Mouse (Mus musculus) MEL (cell line): ENCODE measurements around the gene Nos1ap. TPM values are rescaled to one million over a fixed set of nuclear protein-coding genes. Genes with fewer than 3 reads are reported as not detected.

Experiments
- DNase-seq: peaks from one replicate; pipeline ENCODE4 v3.0.0; 2011; ENCODE audit warnings: low read depth, low spot score
- H3K27ac ChIP-seq: 2 replicates; pipeline ENCODE4 v1.5.1; 2012; ENCODE audit warnings: low read depth, mild to moderate bottlenecking, control low read depth, low read length, moderate library complexity; ENCODE audit not compliant: control insufficient read depth
- H3K27me3 ChIP-seq, 2 experiments: fragments of 150-350 bp in 1 of 2; sonication (generic) in 1 of 2; 2 replicates each; pipeline ENCODE4 v1.6.1; 2012; ENCODE audit warnings: low read length in 2 of 2, mild to moderate bottlenecking in 2 of 2, improper control_type of control experiment in 1 of 2, moderate library complexity in 1 of 2; ENCODE audit not compliant: insufficient read depth in 2 of 2, control insufficient read depth in 1 of 2
- H3K36me3 ChIP-seq, 2 experiments: 2 replicates each; pipeline ENCODE4 v1.6.1; 2012 to 2014; ENCODE audit warnings: low read length in 2 of 2, improper control_type of control experiment in 1 of 2, inconsistent platforms in 1 of 2, mild to moderate bottlenecking in 1 of 2; ENCODE audit not compliant: insufficient read depth in 2 of 2, control insufficient read depth in 1 of 2
- H3K4me1 ChIP-seq, 2 experiments: fragments of 150-350 bp in 1 of 2; sonication (generic) in 1 of 2; 2 replicates each; pipeline ENCODE4 v1.6.1; 2012; ENCODE audit warnings: low read length in 2 of 2, improper control_type of control experiment in 1 of 2, mild to moderate bottlenecking in 1 of 2; ENCODE audit not compliant: insufficient read depth in 2 of 2, control insufficient read depth in 1 of 2
- H3K4me3 ChIP-seq, 2 experiments: fragments of 150-350 bp in 1 of 2; sonication (generic) in 1 of 2; 2 replicates each; pipeline ENCODE4 v1.5.1; 2012; ENCODE audit warnings: low read depth in 2 of 2, low read length in 2 of 2, mild to moderate bottlenecking in 2 of 2, moderate library complexity in 2 of 2, control low read depth in 1 of 2, improper control_type of control experiment in 1 of 2; ENCODE audit not compliant: control insufficient read depth in 1 of 2, insufficient read depth in 1 of 2
- H3K79me2 ChIP-seq: 2 replicates; pipeline ENCODE4 v1.6.1; 2012; ENCODE audit warnings: mild to moderate bottlenecking, low read length, moderate library complexity; ENCODE audit not compliant: control insufficient read depth, poor library complexity, insufficient read depth
- H3K9ac ChIP-seq: 2 replicates; pipeline ENCODE4 v1.6.1; 2012; ENCODE audit warnings: low read depth, mild to moderate bottlenecking, control low read depth, low read length, moderate library complexity; ENCODE audit not compliant: control insufficient read depth, poor library complexity, severe bottlenecking
- H3K9me3 ChIP-seq: fragments of 150-350 bp; sonication (generic); replicated peaks from 2 replicates; pipeline ENCODE4 v1.6.1; 2012; ENCODE audit warnings: mild to moderate bottlenecking, low read length, improper control_type of control experiment, moderate library complexity; ENCODE audit not compliant: insufficient read depth
- CHD1 ChIP-seq: IDR thresholded peaks from 2 replicates; pipeline ENCODE4 v1.6.1; 2012; ENCODE audit warnings: low read depth, mild to moderate bottlenecking, inconsistent platforms, low read length, improper control_type of control experiment
- CHD2 ChIP-seq: IDR thresholded peaks from 2 replicates; pipeline ENCODE4 v1.6.1; 2011; ENCODE audit warnings: low read length, improper control_type of control experiment
- CTCF ChIP-seq, 3 experiments: IDR thresholded peaks in 2 of 3; conservative IDR thresholded peaks in 1 of 3; 2 replicates each; pipeline ENCODE4 v1.5.1; 2011 to 2012; ENCODE audit warnings: low read length in 3 of 3, low read depth in 2 of 3, mild to moderate bottlenecking in 2 of 3, improper control_type of control experiment in 1 of 3, inconsistent platforms in 1 of 3, mixed read lengths in 1 of 3, moderate library complexity in 1 of 3; ENCODE audit not compliant: control insufficient read depth in 1 of 3, insufficient read depth in 1 of 3, poor library complexity in 1 of 3, severe bottlenecking in 1 of 3
- E2F4 ChIP-seq: IDR thresholded peaks from 2 replicates; pipeline ENCODE4 v1.6.1; 2011; ENCODE audit warnings: low read depth, low read length, improper control_type of control experiment, borderline replicate concordance
- ELF1 ChIP-seq: IDR thresholded peaks from 2 replicates; pipeline ENCODE4 v1.6.1; 2014; ENCODE audit warnings: low read depth, mild to moderate bottlenecking, inconsistent platforms, low read length, improper control_type of control experiment, moderate library complexity
- GATA1 ChIP-seq: IDR thresholded peaks from 2 replicates; pipeline ENCODE4 v1.6.1; 2011; ENCODE audit warnings: low read depth, low read length, improper control_type of control experiment
- JUND ChIP-seq: IDR thresholded peaks from 2 replicates; pipeline ENCODE4 v1.6.1; 2011; ENCODE audit warnings: low read depth, mild to moderate bottlenecking, improper control_type of control experiment, low read length
- MAZ ChIP-seq: IDR thresholded peaks from 2 replicates; pipeline ENCODE4 v1.6.1; 2012; ENCODE audit warnings: low read depth, mild to moderate bottlenecking, inconsistent platforms, low read length, improper control_type of control experiment
- MEF2A ChIP-seq: IDR thresholded peaks from 2 replicates; pipeline ENCODE4 v1.6.1; 2014; ENCODE audit warnings: low read depth, mild to moderate bottlenecking, inconsistent platforms, low read length, improper control_type of control experiment; ENCODE audit not compliant: poor library complexity, insufficient replicate concordance, severe bottlenecking; ENCODE audit errors: extremely low read depth
- NELFE ChIP-seq: IDR thresholded peaks from 2 replicates; pipeline ENCODE4 v1.6.1; 2011; ENCODE audit warnings: low read depth, low read length, improper control_type of control experiment
- NRF1 ChIP-seq: IDR thresholded peaks from 2 replicates; pipeline ENCODE4 v1.6.1; 2014; ENCODE audit warnings: low read depth, mild to moderate bottlenecking, inconsistent platforms, low read length, improper control_type of control experiment, moderate library complexity; ENCODE audit not compliant: poor library complexity, insufficient read depth, severe bottlenecking
- POLR2A ChIP-seq, 2 experiments: IDR thresholded peaks; 2 replicates each; pipeline ENCODE4 v1.6.1; 2011 to 2012; ENCODE audit warnings: low read length in 2 of 2, mild to moderate bottlenecking in 2 of 2, control low read depth in 1 of 2, improper control_type of control experiment in 1 of 2, low read depth in 1 of 2, moderate library complexity in 1 of 2; ENCODE audit not compliant: control insufficient read depth in 1 of 2, insufficient read depth in 1 of 2, poor library complexity in 1 of 2
- RAD21 ChIP-seq: IDR thresholded peaks from 2 replicates; pipeline ENCODE4 v1.6.1; 2011; ENCODE audit warnings: mild to moderate bottlenecking, low read depth, low read length, improper control_type of control experiment
- RCOR1 ChIP-seq: IDR thresholded peaks from 2 replicates; pipeline ENCODE4 v1.6.1; 2012; ENCODE audit warnings: low read depth, mild to moderate bottlenecking, inconsistent platforms, low read length, improper control_type of control experiment
- TAL1 ChIP-seq: IDR thresholded peaks from 2 replicates; pipeline ENCODE4 v1.6.1; 2012; ENCODE audit warnings: mild to moderate bottlenecking, inconsistent platforms, low read length, moderate library complexity, mixed read lengths
- TBP ChIP-seq: IDR thresholded peaks from 2 replicates; pipeline ENCODE4 v1.8.0; 2011; ENCODE audit warnings: low read depth, low read length, improper control_type of control experiment
- TCF12 ChIP-seq: IDR thresholded peaks from 2 replicates; pipeline ENCODE4 v1.6.1; 2014; ENCODE audit warnings: low read depth, mild to moderate bottlenecking, inconsistent platforms, low read length, improper control_type of control experiment, moderate library complexity
- USF1 ChIP-seq: IDR thresholded peaks from 2 replicates; pipeline ENCODE4 v1.6.1; 2014; ENCODE audit warnings: low read depth, mild to moderate bottlenecking, inconsistent platforms, low read length, improper control_type of control experiment, moderate library complexity
- USF2 ChIP-seq, 2 experiments: IDR thresholded peaks; 2 replicates each; pipeline ENCODE4 v1.6.1; 2011 to 2012; ENCODE audit warnings: improper control_type of control experiment in 2 of 2, low read length in 2 of 2, borderline replicate concordance in 1 of 2, inconsistent platforms in 1 of 2, low read depth in 1 of 2, mild to moderate bottlenecking in 1 of 2; ENCODE audit not compliant: insufficient read depth in 1 of 2
- ZC3H11A ChIP-seq: IDR thresholded peaks from 2 replicates; pipeline ENCODE4 v1.6.1; 2012; ENCODE audit warnings: low read depth, mild to moderate bottlenecking, inconsistent platforms, low read length, improper control_type of control experiment
- ZKSCAN1 ChIP-seq: IDR thresholded peaks from 2 replicates; pipeline ENCODE4 v1.6.1; 2012; ENCODE audit warnings: low read depth, mild to moderate bottlenecking, inconsistent platforms, low read length, improper control_type of control experiment, moderate library complexity
- ZMIZ1 ChIP-seq: IDR thresholded peaks from 2 replicates; pipeline ENCODE4 v1.6.1; 2012; ENCODE audit warnings: low read depth, mild to moderate bottlenecking, inconsistent platforms, low read length, improper control_type of control experiment, moderate library complexity
- ZNF384 ChIP-seq: IDR thresholded peaks from 2 replicates; pipeline ENCODE4 v1.6.1; 2012; ENCODE audit warnings: low read depth, mild to moderate bottlenecking, inconsistent platforms, low read length, improper control_type of control experiment
- polyA plus RNA-seq, 2 experiments: library from polyadenylated mRNA; stranded (reverse) in 1 of 2; unstranded in 1 of 2; fragments of >175 nt in 1 of 2; fragments of >200 nt in 1 of 2; gene quantifications; 2 replicates each; pipeline versions ENCODE4 v1.2.1 to v1.2.4; 2012; ENCODE audit warnings: low replicate concordance in 2 of 2, low read depth in 1 of 2; ENCODE audit not compliant: insufficient read length in 2 of 2, insufficient read depth in 1 of 2, missing spikeins in 1 of 2
- total RNA-seq: library from RNA; depleted of rRNA; stranded (reverse); fragments of 300-350 nt; gene quantifications from 2 replicates; pipeline ENCODE4 v1.2.3, GENCODE M21; 2012

The Nos1ap gene
- total and polyA plus RNA-seq, 3 experiments: 0.62 to 2.4 TPM; not detected in 1

DNA sequence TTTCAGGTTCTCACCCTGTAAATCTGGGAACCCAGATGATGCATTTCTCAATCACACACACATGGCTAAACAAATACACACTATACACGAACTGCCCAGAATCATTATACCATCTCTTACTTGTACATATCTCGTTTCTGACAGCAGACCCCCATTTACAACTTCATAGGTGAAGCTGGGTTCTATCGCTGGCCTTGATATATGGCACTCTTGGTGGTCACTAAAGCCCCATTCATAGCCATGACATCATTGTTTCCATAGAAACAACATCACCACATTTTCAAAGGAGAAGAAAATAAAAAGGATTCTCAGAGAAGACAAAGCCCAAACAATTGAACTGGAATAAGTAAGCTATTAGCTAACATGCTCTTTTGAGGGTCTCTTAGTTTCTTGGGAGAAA, 174.3 kb downstream of the Nos1ap start:
- Histone ChIP-seq H3K9me3 (no peaks in the 10 kb centered on the region), H3K79me2 (no peaks in the 10 kb centered on the region), H3K4me1 (no peaks in the 10 kb centered on the region), H3K9ac (no peak overlapping the region), H3K4me3 (no peak overlapping the region), H3K36me3 (no peaks in the 10 kb centered on the region), H3K27me3 (no peaks in the 10 kb centered on the region), H3K27ac (no peak overlapping the region)
- TF ChIP-seq RCOR1 (no peak), NRF1 (no peak), USF2 (IDR thresholded peaks at IDR 0.05; ENCODE audit: borderline replicate concordance in 1 of 2, insufficient read depth in 1 of 2, low read depth in 1 of 2, low read length in 2 of 2) (no peak)
- DNase-seq: no peak

DNA sequence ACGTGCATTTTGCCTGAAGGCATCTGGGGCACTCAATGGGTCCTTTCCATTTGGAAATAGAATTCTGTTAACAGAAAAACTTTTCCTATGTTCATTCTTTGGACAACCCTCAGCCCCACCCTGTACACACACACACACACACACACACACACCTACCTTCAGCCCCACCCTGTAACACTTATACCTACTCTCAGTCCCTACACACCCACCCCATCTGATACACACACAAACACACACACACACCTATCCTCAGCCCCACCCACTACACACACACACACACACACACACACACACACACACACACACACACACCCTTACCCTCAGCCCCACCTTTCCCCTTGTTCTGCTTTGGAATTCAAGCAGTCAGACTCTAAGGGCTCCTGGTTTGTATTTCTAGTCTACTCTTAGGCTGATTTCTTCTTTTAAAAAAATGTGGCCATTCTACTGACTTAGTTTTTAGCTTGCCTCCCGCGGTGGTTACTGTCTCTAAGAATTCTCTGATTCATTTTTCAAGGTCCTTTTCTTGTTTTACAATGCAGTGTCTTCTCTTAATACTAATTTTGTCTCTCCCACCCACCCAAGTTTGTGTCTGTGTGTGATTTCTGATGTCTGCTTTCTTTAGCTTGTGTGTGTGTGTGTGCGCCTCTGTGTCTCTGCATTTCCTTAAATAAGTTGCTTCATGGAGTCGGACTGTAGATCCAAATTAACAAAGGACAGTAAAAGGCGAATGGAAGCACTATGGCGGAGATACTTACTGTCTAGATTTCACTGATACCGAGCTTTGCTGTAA, 179.1 kb downstream of the Nos1ap start:
- no peak for TF ChIP-seq E2F4
- no peak for TF ChIP-seq TBP
- no peak for TF ChIP-seq RAD21
- no peak for TF ChIP-seq USF1
- no peak for TF ChIP-seq TAL1
- TF ChIP-seq POLR2A (IDR thresholded peaks at IDR 0.05; ENCODE audit: control insufficient read depth in 1 of 2, insufficient read depth in 1 of 2, low read depth in 1 of 2, low read length in 2 of 2, poor library complexity in 1 of 2): no peak
- no peak for TF ChIP-seq NELFE
- no peak for TF ChIP-seq JUND
- no peak overlapping the region for H3K27ac ChIP-seq
- no peaks in the 10 kb centered on the region for H3K27me3 ChIP-seq

DNA sequence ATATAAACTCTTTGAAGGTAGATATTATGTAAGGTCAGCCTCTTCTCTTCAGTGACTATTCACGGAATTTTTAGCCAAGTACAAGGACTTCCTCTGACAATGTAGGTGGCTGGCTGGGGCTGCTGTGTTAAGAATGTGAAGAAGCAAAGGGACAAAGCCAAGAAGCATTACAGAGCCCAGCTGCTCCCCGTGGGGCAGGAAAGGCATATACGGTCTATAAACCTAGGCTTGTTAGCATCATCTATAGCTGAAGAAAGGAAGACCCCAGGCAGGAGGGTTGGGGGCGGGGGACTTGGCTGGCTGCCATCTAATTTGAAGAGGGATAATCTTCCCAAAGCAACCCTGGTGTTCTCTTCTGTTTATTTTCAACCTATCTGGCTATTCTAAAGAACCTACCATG, 180.6 kb downstream of the Nos1ap start:
- H3K27ac ChIP-seq: no peak overlapping the region
- DNase-seq: no peak
- no peaks in the 10 kb centered on the region for H3K79me2 ChIP-seq
- H3K36me3 ChIP-seq: no peaks in the 10 kb centered on the region
- H3K27me3 ChIP-seq: no peaks in the 10 kb centered on the region
- no peaks in the 10 kb centered on the region for H3K9me3 ChIP-seq
- H3K4me1 ChIP-seq: no peaks in the 10 kb centered on the region; a peak in 1 of 4 replicates
- TF ChIP-seq RAD21 (no peak), E2F4 (no peak), MAZ (no peak), USF2 (IDR thresholded peaks at IDR 0.05; ENCODE audit: borderline replicate concordance in 1 of 2, insufficient read depth in 1 of 2, low read depth in 1 of 2, low read length in 2 of 2) (no peak), USF1 (no peak), ZC3H11A (no peak), TBP (no peak), CTCF (IDR thresholded peaks at IDR 0.05 in 2 of 3, conservative IDR thresholded peaks at IDR 0.05 in 1 of 3; ENCODE audit: control insufficient read depth in 1 of 3, insufficient read depth in 1 of 3, low read depth in 2 of 3, low read length in 3 of 3, poor library complexity in 1 of 3, severe bottlenecking in 1 of 3) (no peak), CHD1 (no peak), ZNF384 (no peak), TCF12 (no peak), ELF1 (no peak), POLR2A (IDR thresholded peaks at IDR 0.05; ENCODE audit: control insufficient read depth in 1 of 2, insufficient read depth in 1 of 2, low read depth in 1 of 2, low read length in 2 of 2, poor library complexity in 1 of 2) (no peak), CHD2 (no peak), ZMIZ1 (no peak), ZKSCAN1 (no peak), NELFE (no peak), GATA1 (no peak), MEF2A (no peak)
- TF ChIP-seq, all 39 proteins: peak for 0
- no peak overlapping the region for H3K4me3 ChIP-seq
- no peak overlapping the region for H3K9ac ChIP-seq

More for the DNA sequence above, 179.1 kb downstream of the Nos1ap start:
- no peak for DNase-seq
- Histone ChIP-seq H3K4me3 (no peak overlapping the region), H3K9me3 (no peaks in the 10 kb centered on the region), H3K79me2 (no peaks in the 10 kb centered on the region), H3K4me1 (no peaks in the 10 kb centered on the region), H3K9ac (no peak overlapping the region), H3K36me3 (no peaks in the 10 kb centered on the region)
